Mouse (Mus musculus): ENCODE data around the gene Ms4a18.

GRCm38 (mm10) chr19:11053277-11053676 is 35.4 kb upstream of the Ms4a18 start:
- no peak for TF ChIP-seq CTCF (IDR thresholded peaks at IDR 0.05; ENCODE audit: extremely low read depth, insufficient read depth, insufficient read length, insufficient replicate concordance)
- no peak for TF ChIP-seq POLR2A (IDR thresholded peaks at IDR 0.05; ENCODE audit: low read depth, low read length)
